Mouse (Mus musculus): ENCODE results near the gene Gas1. TPM values are rescaled to one million over a fixed set of nuclear protein-coding genes. Genes with fewer than 3 reads are reported as not detected.
A peak's percentile ranks its signal among the peaks of the same experiment; 100 is the strongest.

The Gas1 gene
- polyA plus RNA-seq, 1 experiment from 2014 or later = 11.7 TPM

- no peaks in the 10 kb centered on the region for H3K27me3 ChIP-seq (replicated peaks; ENCODE audit: control insufficient read depth, insufficient read depth, low read length)
- no peaks in the 10 kb centered on the region; the same call in 1 of the 2 replicates for H3K4me1 ChIP-seq (ENCODE audit: control insufficient read depth, insufficient read depth, low read depth, low read length)
- no peak overlapping the region for H3K9ac ChIP-seq (ENCODE audit: low read depth, low read length)
- H3K4me2 ChIP-seq (ENCODE audit: low read length) = no peak overlapping the region
- no peak overlapping the region for H3K4me3 ChIP-seq (ENCODE audit: low read length)
- ATAC-seq = no peak
- no peak overlapping the region for H3K27ac ChIP-seq (ENCODE audit: low read depth, low read length)
- H3K36me3 ChIP-seq (ENCODE audit: control insufficient read depth, insufficient read depth, low read length) = no peaks in the 10 kb centered on the region
- WGBS = 24% methylated on average over 10 of the region's 10 CpGs
- no peaks in the 10 kb centered on the region for H3K9me3 ChIP-seq (ENCODE audit: control insufficient read depth, low read length)
These were observed 43.3 kb downstream of the Gas1 start for GRCm38 (mm10) chr13:60133716-60134438.

- 55% methylated on average over 13 of the region's 13 CpGs for WGBS
- Histone ChIP-seq H3K4me3 (ENCODE audit: low read length) (no peak overlapping the region), H3K9ac (ENCODE audit: low read depth, low read length) (no peak overlapping the region), H3K4me2 (ENCODE audit: low read length) (no peak overlapping the region), H3K36me3 (ENCODE audit: control insufficient read depth, insufficient read depth, low read length) (no peaks in the 10 kb centered on the region), H3K9me3 (ENCODE audit: control insufficient read depth, low read length) (no peaks in the 10 kb centered on the region), H3K27ac (ENCODE audit: low read depth, low read length) (no peak overlapping the region), H3K4me1 (ENCODE audit: control insufficient read depth, insufficient read depth, low read depth, low read length) (no peaks in the 10 kb centered on the region; the same call in 1 of the 2 replicates), H3K27me3 (replicated peaks; ENCODE audit: control insufficient read depth, insufficient read depth, low read length) (no peaks in the 10 kb centered on the region)
- no peak for ATAC-seq
These were observed 45.4 kb downstream of the Gas1 start for GRCm38 (mm10) chr13:60131771-60132170.

GRCm38 (mm10) chr13:60129541-60129940, 47.6 kb downstream of the Gas1 start:
- H3K27ac ChIP-seq (ENCODE audit: low read depth, low read length) = no peak overlapping the region
- no peaks in the 10 kb centered on the region for H3K27me3 ChIP-seq (replicated peaks; ENCODE audit: control insufficient read depth, insufficient read depth, low read length)
- no peak overlapping the region for H3K4me3 ChIP-seq (ENCODE audit: low read length)
- no peaks in the 10 kb centered on the region for H3K36me3 ChIP-seq (ENCODE audit: control insufficient read depth, insufficient read depth, low read length)
- no peak for ATAC-seq
- H3K9me3 ChIP-seq (ENCODE audit: control insufficient read depth, low read length) = no peaks in the 10 kb centered on the region
- H3K4me1 ChIP-seq (ENCODE audit: control insufficient read depth, insufficient read depth, low read depth, low read length) = peaks cover 3% of the 10 kb centered on the region
- no peak overlapping the region for H3K9ac ChIP-seq (ENCODE audit: low read depth, low read length)
- no peak overlapping the region for H3K4me2 ChIP-seq (ENCODE audit: low read length)
- 61% methylated on average over 9 of the region's 9 CpGs for WGBS

GRCm38 (mm10) chr13:60126338-60126737, 50.8 kb downstream of the Gas1 start:
- Histone ChIP-seq H3K4me3 (ENCODE audit: low read length) (peak overlapping the region; percentile 4), H3K4me2 (ENCODE audit: low read length) (peak overlapping the region; percentile 41), H3K4me1 (ENCODE audit: control insufficient read depth, insufficient read depth, low read depth, low read length) (peaks cover 11% of the 10 kb centered on the region), H3K27me3 (replicated peaks; ENCODE audit: control insufficient read depth, insufficient read depth, low read length) (no peaks in the 10 kb centered on the region), H3K9me3 (ENCODE audit: control insufficient read depth, low read length) (no peaks in the 10 kb centered on the region), H3K27ac (ENCODE audit: low read depth, low read length) (no peak overlapping the region), H3K9ac (ENCODE audit: low read depth, low read length) (peak overlapping the region; percentile 1; the same call in 1 of the 2 replicates), H3K36me3 (ENCODE audit: control insufficient read depth, insufficient read depth, low read length) (no peaks in the 10 kb centered on the region)
- WGBS = 35% methylated on average over 19 of the region's 19 CpGs
- ATAC-seq = 0 out of 2 replicates have a peak, but pooled peaks have one; percentile 28

GRCm38 (mm10) chr13:60125501-60126305, 51.5 kb downstream of the Gas1 start:
- no peaks in the 10 kb centered on the region for H3K27me3 ChIP-seq (replicated peaks; ENCODE audit: control insufficient read depth, insufficient read depth, low read length)
- WGBS = 9% methylated on average over 13 of the region's 13 CpGs
- no peak overlapping the region for H3K9ac ChIP-seq (ENCODE audit: low read depth, low read length)
- peak overlapping the region; percentile 4; the same call in 1 of the 2 replicates for H3K4me3 ChIP-seq (ENCODE audit: low read length)
- ATAC-seq = no peak
- no peaks in the 10 kb centered on the region for H3K36me3 ChIP-seq (ENCODE audit: control insufficient read depth, insufficient read depth, low read length)
- H3K27ac ChIP-seq (ENCODE audit: low read depth, low read length) = no peak overlapping the region
- H3K4me2 ChIP-seq (ENCODE audit: low read length) = peak overlapping the region; percentile 41
- no peaks in the 10 kb centered on the region for H3K9me3 ChIP-seq (ENCODE audit: control insufficient read depth, low read length)
- peaks cover 11% of the 10 kb centered on the region for H3K4me1 ChIP-seq (ENCODE audit: control insufficient read depth, insufficient read depth, low read depth, low read length)

GRCm38 (mm10) chr13:60125020-60125419, 52.1 kb downstream of the Gas1 start:
- Histone ChIP-seq H3K9ac (ENCODE audit: low read depth, low read length) (no peak overlapping the region), H3K36me3 (ENCODE audit: control insufficient read depth, insufficient read depth, low read length) (no peaks in the 10 kb centered on the region), H3K27ac (ENCODE audit: low read depth, low read length) (no peak overlapping the region), H3K9me3 (ENCODE audit: control insufficient read depth, low read length) (no peaks in the 10 kb centered on the region), H3K4me3 (ENCODE audit: low read length) (no peak overlapping the region), H3K27me3 (replicated peaks; ENCODE audit: control insufficient read depth, insufficient read depth, low read length) (no peaks in the 10 kb centered on the region), H3K4me1 (ENCODE audit: control insufficient read depth, insufficient read depth, low read depth, low read length) (peaks cover 11% of the 10 kb centered on the region), H3K4me2 (ENCODE audit: low read length) (no peak overlapping the region)
- WGBS = 17% methylated on average over 3 of the region's 3 CpGs
- ATAC-seq = no peak

- 58% methylated on average over 7 of the region's 7 CpGs for WGBS
- Histone ChIP-seq H3K9me3 (ENCODE audit: control insufficient read depth, low read length) (no peaks in the 10 kb centered on the region), H3K4me1 (ENCODE audit: control insufficient read depth, insufficient read depth, low read depth, low read length) (peaks cover 11% of the 10 kb centered on the region), H3K27ac (ENCODE audit: low read depth, low read length) (no peak overlapping the region), H3K4me3 (ENCODE audit: low read length) (no peak overlapping the region), H3K9ac (ENCODE audit: low read depth, low read length) (no peak overlapping the region), H3K4me2 (ENCODE audit: low read length) (no peak overlapping the region), H3K27me3 (replicated peaks; ENCODE audit: control insufficient read depth, insufficient read depth, low read length) (no peaks in the 10 kb centered on the region), H3K36me3 (ENCODE audit: control insufficient read depth, insufficient read depth, low read length) (no peaks in the 10 kb centered on the region)
- ATAC-seq = no peak
These were observed 52.7 kb downstream of the Gas1 start for GRCm38 (mm10) chr13:60124456-60124855.

Measured in hindbrain, embryonic 16.5 days (tissue).